Mouse (Mus musculus): ENCODE results near the gene Mgst2.
A peak's percentile ranks its signal among the peaks of the same experiment; 100 is the strongest.

Gene Mgst2

DNA sequence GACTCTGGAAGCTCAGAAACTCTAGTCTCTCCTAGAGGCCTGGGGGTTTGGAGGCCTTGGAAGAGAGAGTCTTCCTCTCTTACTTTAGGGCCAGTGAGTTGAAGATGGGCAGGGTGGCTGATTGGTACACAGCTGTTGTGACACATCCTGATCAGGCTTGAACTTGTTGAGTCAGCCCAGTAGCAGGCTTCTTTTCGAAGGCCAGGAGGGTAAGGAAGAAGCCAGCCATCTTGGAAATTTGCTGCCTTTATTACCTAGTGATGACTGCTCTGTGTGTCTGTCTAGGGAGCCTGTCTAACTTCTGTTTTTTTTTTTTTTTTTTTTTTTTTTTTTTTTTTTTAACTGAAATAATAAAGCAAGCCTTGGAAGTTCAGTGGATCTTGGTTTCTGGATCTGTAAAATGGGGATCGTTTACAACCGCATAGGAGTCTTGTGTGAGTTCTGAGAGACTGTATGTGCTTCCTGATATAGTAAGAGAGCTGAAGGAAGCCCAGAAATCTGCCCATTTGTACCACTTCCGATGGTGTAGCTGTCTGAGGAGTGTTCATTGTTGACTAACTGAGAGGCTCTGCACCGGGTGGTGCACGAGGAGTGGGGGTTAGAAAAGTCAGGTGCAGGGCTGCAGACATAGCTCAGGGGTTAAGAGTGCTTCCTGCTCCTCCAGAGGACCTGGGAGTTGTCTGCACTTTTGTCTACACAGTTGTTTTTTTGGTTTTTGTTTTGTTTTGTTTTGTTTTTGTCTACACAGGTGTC lies 5.7 kb upstream of the Mgst2 start:
- DNase-seq (ENCODE audit: low read depth): peak; percentile 84

DNA sequence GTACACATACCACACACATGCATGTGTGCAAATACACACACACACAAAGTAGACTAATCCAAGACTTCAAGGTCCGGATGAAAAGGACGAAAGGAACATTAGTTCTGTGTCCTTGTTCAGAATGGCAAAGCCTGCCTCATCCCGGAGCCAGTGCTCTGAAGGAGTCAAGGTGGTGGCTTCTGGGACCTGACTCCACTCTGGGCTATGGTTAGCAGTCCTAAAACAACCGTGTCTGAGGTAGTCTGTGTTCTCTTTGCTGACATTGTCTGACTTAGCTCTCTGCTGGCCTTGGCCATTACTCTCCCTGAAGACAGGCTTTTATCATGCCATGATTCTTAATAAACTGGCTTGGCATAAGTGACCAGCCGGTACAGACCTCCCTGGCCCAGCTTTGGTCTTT lies 745 bp upstream of the Mgst2 start:
- DNase-seq (ENCODE audit: low read depth): no peak

DNA sequence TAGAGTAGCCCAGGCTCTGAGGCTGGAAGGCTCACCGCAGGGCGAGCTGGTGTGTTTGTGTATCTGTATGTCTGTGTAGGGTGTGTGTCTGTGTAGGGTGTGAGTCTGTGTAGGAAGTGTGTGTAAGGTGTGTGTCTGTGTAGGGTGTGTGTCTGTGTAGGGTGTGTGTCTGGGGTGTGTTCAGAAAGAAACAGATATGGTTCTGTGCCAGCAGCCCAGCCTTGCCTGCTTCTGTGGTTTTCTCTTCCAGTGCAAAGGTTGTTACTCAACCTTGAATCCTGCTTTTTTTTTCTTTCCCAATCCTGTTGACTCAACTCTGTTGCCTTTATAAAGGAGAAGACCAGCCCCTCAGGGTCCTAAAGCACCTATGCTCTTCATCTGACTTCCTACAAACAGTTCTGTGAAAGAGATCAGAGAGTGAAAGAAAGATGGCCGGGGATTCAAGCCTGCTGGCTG lies 689 bp downstream of the Mgst2 start:
- peak; percentile 76 for DNase-seq (ENCODE audit: low read depth)

DNA sequence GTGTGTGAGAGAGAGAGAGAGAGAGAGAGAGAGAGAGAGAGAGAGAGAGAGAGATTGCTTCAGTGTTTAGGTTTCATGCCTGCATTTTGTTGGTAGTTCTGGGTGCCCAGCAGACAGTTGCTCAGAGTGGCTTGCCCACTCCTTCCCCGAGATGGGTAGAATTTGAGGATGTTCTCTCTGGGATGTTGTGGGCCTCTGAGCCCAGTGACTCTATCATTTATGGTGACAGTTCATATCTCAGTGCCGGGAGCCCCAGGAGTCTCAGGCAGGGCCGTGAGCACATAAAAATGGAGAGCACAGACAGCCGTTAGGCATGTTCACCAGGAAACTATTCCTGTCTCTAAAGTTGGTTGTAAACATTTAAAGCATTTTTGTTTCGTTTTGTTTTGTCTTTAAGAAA lies 1.2 kb downstream of the Mgst2 start:
- peak; percentile 32 for DNase-seq (ENCODE audit: low read depth)

DNA sequence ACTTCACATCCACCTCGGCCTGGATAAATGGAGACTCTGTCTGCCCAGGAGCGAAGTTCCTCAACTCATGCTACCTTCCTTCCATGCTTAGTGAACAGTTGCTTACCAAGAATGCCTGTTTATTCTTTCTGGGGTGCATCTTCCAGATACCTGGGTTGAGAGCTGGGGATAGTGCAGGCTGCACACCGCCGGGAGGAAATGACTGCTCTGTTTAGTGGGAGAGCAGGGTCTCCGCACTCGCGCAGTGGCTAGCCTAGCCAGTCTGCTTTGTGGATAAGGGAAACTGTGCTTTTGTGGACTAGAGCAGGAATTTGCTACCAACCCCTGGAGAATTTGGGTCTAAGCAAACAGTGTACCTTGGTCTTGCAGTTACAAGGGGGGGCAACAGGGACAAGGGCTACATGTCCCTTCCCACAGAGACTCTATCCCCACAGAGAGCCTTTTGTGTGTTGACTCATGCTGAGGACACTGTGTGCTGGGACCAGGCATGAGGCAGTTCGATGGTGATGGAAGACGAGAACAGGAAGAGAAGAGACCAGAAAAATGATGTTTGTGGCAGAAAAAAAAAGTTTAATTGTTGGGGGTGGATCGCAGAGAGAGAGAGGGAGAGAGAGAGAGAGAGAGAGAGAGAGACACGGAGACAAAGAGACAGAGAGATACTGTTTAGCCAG lies 1.9 kb downstream of the Mgst2 start:
- peak; percentile 62 for DNase-seq (ENCODE audit: low read depth)

DNA sequence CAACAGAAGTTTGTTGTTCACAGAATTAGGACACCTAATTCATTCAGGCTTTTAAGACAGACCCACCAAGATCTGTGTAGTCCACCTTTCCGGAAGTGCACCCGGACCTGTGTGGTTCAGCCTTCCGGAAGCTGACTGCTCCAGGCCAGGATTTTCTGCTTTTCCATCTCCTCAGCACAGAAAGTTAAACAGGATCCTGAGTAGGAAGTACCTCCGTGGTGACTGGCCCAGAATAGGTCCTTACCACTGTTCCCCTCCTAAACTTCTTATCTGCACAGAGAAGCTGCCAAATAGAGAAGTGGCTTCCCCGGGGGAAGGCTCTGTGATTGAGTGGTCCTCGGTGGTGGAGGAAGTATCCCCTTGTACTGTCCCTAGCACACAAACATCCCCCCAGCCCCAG lies 2.4 kb downstream of the Mgst2 start:
- DNase-seq (ENCODE audit: low read depth): peak; percentile 83

DNA sequence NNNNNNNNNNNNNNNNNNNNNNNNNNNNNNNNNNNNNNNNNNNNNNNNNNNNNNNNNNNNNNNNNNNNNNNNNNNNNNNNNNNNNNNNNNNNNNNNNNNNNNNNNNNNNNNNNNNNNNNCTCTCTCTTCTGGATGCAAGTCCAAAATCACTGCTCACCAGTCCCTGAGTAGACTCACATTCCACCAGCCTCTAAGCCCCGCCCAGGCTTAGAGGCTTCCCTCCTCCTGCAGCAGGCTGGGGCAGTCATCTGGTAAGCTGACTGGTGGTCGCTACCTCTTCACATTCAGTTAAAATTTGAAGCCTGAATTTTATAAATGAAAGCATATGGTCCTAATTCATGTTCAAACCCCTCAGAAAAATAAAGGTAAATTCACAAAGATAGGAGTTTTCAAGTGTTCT lies 8.4 kb downstream of the Mgst2 start:
- no peak for DNase-seq (ENCODE audit: low read depth)

DNA sequence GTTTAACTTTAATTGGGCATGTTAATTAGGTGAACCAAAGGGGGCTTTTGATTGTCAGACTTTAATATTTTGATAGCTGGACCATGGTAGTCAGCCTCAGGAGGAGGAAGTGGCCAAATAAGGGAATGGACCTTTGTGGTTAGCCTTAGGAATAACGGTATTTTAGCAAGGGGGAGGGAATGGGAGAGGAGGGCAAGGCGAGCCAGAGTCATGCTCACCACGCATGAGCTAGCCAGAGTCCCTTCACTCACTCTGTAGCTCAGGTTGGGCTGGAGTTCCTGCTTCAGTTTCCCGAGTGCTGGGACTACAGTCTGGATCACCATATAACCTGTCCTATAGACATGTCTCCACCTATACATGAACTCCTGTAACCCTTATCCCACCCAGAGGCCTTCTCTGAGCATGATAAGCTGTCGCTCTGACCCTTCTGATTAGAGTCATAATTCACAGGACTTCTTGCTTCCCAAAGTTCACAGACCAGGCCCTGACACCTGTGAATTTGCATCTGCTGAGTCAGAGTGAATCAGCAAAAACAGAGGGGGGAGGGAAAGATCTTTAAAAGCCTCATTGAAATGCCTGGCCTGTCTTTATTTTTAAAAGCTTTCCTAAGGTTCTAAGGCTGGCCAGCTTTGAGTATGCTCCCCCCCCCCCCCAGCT lies 10.4 kb downstream of the Mgst2 start:
- DNase-seq (ENCODE audit: low read depth): peak; percentile 74

DNA sequence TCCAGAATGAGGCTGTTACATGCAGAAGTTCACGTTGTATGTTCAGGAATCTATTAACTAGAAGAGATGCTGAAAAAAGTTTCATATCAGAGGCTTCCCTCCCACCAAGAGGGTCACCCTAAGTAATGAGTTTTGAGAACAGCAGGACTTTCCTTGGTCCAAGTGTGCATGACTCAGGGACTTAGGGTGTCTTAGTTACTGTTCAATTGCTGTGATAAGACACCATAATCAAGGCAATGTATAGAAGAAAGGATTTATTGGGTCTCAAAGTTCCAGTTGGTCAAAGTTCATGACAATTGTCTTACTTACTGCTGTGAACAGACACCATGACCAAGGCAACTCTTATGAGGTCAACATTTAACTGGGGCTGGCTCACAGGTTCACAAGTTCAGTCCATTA lies 10.9 kb downstream of the Mgst2 start:
- no peak for DNase-seq (ENCODE audit: low read depth)

DNA sequence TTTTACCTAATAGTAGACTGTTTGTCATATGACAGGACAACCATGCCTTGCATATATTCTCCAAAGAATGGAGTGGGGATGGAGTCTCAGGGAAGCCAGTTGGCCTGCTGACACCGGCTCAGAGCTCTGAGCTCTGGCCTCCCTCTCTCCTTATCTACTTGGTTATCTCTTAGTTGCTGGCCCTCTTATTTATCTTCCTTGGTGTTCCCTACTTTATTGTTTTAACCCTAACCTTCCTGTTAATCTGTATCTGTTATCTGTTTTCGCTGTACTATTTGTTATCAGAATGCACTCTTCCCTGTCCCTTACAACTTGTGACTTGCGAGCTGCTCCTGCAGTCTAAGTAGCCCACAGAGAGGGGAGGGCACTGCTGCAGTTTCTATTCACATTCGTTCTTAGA lies 12.5 kb downstream of the Mgst2 start:
- no peak for DNase-seq (ENCODE audit: low read depth)

DNA sequence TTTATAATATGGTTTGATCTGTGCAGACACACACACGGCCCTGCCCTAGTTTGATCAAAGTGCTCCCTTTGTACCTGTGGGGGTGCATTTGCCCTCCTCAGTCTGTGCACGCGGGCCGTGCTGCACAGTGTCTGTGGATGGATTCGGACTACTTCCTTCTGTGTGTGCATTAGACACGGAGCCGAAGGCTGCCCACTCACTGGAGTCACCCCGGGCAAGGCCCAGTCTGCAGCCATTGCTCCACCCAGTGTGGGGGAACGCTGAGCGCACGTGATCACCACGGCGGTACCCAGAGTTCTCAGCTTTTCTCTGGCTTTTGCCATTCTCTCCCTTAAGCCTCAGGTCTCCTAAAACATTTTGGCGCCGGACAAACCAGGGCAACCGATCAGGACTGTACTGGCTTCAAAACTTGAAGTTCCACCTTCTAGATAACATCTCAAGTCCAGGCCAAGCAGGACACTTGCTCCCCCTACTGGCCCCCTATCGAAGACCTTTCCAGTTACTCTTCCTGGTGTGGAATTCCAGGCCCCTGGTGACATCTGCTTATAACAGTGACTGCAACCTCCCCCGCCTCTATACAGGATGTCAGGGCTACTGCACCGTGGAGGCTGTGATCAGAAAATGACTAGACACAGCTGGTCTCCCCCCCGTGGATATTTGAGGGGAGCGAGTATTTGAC lies 13.4 kb downstream of the Mgst2 start:
- peak; percentile 78 for DNase-seq (ENCODE audit: low read depth)

DNA sequence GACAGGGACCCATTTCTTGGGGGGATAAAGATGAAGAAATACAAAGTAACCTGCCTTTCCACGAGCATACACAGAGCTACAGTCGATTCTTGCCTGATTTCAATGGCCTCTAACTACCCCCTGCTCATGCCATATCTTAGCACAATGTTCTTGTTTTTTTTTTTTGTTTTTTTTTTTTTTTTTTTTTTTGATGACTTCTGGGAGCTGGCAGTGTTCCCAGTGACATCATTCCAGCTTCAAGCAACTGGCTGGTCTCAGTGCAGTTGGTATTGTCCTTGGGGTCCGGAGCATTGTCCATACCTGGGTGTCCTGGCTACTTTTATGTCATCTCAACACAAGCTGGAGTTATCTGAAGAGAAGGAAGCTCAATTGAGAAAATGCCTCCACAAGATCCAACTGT lies 14.8 kb downstream of the Mgst2 start:
- DNase-seq (ENCODE audit: low read depth): no peak

DNA sequence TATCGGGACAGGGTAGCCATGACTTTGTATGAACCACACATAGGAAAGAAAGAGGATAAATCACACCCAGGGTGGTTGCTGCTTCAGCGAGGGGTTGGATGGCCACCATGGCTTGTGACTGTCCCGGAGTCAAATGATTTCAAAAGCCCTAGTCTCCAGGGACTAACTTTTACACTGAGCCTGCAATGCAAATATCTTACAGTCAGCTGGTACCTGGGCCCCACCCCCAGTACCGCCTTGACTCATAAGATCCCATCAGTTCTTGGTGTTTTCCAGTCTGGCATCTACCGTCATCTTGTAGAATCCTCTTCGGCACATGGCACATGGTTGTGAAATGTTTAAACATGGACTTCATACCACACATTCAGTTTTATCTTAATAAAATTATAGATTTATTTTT lies 25.4 kb downstream of the Mgst2 start:
- DNase-seq (ENCODE audit: low read depth): no peak

DNA sequence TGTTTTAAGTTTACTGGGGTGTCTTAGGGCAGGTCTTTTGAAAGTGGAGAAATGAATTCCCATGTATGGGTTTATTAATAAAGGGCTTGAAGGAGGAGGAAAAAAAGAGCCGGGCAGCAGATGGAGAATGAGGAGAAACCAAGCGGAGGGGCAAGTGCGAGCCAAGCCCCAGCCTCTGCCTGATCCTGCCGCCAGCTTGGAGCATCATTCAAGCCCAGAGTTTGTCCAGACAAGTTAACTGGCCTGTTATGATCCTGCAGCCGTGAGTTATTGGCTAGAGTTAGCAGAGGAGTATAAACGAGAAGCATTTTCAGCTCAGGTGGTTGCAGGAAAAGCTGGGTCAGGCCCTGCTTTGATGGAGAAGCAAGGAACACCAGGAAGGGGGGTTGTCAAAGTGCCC lies 26.2 kb downstream of the Mgst2 start:
- DNase-seq (ENCODE audit: low read depth): no peak

DNA sequence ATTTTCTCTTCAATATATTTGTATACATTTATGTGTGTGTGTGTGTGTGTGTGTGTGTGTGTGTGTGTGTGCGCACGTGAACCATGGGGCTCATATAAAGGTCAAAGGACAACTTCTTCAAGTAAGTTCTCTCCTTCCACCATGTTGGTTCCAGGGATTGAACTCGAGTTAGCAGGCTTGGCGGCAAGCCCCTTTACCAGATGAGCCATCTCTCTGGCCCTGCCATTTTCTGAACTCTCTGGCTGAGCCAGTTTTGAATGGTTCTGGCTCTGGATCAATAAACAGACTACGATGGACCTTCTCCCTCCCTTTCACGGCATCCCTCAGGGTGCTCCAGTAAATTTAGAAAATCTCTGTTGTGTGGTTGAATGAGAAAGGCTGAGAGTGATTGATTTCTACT lies 26.6 kb downstream of the Mgst2 start:
- no peak for DNase-seq (ENCODE audit: low read depth)

DNA sequence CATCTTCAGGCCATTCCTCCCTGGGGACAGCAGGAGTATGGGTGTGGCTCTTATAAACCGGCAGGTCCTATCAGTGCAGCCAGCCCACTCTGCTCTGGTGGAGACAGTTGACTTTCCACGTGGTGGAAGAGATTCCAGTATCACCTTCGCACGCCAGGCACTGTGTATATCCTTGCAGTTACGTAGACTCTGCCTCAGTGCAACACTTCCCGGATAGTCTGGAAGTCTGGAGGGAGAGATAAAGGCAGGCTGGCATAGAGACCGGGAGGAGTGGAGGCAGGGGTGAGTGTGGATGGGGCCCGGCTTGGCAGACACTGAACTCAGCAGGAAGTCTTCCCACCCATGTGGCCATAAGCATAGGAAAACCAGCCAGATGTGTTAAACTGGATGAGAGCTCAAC lies 28.6 kb downstream of the Mgst2 start:
- DNase-seq (ENCODE audit: low read depth): no peak

DNA sequence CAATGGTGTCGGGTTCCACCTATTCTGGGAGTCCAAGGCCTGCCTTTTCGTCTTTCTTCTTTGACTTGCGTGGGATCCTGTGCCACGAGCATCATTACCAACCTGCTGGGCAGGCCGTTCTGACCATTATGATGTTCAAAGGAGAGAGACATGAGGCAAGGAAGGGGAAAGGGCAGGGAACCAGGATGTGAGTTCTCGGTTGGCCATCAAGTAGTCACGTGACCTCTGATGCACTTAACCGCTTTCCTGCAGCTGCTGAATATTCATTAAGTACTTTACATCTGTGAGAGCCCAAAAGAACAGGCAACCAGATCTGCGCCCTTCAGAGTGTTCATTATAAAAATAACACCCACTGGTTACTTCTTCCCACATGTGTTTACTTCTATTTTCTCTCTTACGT lies 33.0 kb downstream of the Mgst2 start:
- no peak for DNase-seq (ENCODE audit: low read depth)

DNA sequence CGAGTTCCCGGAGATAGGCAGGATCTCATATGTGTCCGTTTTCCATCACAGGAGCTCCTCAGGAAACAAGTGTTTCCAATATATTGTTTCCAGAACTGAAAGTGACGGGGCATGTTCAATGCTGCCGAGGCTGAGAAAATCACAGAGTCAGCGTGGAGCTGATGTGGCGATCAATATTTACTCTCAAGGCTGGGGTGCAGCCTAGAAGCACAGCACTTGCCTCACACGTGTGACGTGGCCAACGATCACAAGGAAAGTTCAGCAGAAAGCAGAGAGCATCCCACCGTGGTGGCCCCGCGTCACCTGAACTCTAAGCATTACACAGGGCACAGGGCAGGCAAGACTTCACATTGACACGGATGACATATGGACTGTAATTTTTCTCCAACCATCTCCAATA lies 34.4 kb downstream of the Mgst2 start:
- no peak for DNase-seq (ENCODE audit: low read depth)

DNA sequence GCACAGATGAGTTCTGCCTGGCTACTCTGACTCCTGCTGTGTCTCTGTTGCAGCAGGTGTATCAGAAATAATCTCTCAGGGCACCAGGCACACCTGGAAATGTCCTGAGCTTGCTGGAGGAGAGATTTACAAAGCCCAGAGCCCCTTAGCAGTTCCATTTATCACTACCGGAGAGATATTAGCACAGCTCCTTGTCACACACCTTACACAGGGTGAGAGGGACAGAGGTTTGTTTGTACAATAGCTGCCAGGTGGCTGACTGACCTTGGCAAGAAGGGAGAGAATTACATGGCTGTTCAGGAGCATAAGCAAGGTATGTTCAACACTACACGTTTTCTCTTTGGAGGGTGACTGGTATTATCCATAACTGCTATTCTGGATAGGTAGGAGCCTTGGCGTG lies 35.6 kb downstream of the Mgst2 start:
- no peak for DNase-seq (ENCODE audit: low read depth)

DNA sequence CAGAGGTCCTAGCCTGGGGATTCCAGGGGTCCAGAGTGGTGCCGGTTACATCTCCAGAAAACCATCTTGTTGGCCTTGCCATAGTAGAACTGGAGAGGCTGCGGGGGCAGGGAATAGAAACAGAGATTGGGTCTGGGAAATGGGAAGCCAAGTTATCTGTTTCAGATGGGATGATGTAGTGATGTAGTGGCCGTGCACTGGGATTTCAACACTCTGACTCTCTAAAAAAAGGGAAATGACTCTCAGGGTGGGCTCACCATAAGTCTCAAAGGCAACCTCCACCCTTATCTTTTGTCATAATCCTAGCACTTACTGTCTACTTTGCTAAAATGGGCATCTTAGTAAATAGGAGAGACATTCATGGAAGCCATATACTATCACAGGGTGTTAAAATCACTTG lies 37.8 kb downstream of the Mgst2 start:
- DNase-seq (ENCODE audit: low read depth): peak; percentile 19

DNA sequence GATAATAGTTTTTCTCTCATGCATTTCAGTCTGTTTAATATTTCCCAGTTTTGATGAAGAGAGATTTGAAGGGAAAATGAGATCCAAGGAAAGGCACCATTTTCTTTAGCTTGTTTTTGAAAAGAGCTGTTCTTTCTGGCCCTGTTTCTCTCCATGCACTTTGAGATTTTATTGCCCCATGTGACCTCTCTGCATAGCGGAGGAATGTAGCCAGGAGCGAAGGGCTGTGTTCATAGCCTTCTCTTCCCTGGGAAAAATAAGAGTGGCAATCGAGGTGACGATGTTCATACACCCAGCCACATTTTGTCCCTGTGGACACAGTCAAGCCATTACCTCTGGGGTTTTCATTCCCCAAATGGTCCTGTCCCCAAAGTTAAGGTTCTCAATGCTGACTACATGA lies 40.0 kb downstream of the Mgst2 start:
- DNase-seq (ENCODE audit: low read depth): no peak

DNA sequence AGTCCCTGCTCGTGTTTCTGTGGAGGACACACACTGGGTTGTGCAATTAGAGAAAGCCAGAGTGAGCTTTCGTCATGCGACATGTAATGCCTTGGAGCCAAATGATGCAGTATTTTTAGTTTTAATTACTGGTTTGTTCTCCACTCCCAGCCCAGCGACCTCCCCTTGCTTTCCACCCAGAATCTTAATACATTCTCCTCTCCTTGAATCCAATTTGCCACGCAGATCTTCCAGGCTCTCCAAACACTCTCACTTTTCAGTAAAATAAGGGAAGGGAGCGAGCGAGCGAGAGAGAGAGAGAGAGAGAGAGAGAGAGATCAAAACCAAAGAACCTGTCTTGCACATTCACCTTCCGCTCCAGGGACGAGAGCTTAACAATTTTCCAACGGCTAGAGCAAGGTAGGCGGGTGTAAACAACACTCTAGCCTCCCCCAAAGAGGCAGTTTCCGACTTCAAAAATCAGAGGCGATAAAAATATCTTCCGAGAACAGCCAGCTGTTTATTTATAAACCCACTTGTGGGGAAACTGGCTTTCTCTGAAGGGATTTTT lies 40.6 kb downstream of the Mgst2 start:
- DNase-seq (ENCODE audit: low read depth): no peak
